Mouse (Mus musculus) neural tube, embryonic 11.5 days (tissue): ENCODE results near the gene Gm5737. TPM values are rescaled to one million over a fixed set of nuclear protein-coding genes. Genes with fewer than 3 reads are reported as not detected.

ENCODE experiments used
- ATAC-seq: fragments of 200-750 bp; cut with Nextera tagmentation; 2 replicates; pipeline ENCODE4 v1.8.0; 2017; ENCODE audit warnings: moderate number of reproducible peaks, mild to moderate bottlenecking, moderate TSS enrichment, moderate library complexity; ENCODE audit not compliant: insufficient read depth, low FRiP score, low TSS enrichment
- DNase-seq: peaks from one replicate; pipeline ENCODE4 v3.0.0-alpha.2; 2015; ENCODE audit warnings: low spot score
- H3K27ac ChIP-seq: fragments of 300-500 bp; sonication (generic); 2 replicates; pipeline ENCODE4 v1.5.1; 2014; ENCODE audit warnings: low read depth, mild to moderate bottlenecking, low read length
- H3K27me3 ChIP-seq: fragments of 300-500 bp; sonication (generic); 2 replicates; pipeline ENCODE4 v1.6.1; 2014; ENCODE audit warnings: mild to moderate bottlenecking, low read length, mixed read lengths; ENCODE audit not compliant: control insufficient read depth, insufficient read depth
- H3K36me3 ChIP-seq: fragments of 300-500 bp; sonication (generic); 2 replicates; pipeline ENCODE4 v1.6.1; 2014; ENCODE audit warnings: mild to moderate bottlenecking, low read length, moderate library complexity, mixed read lengths; ENCODE audit not compliant: control insufficient read depth, insufficient read depth
- H3K4me1 ChIP-seq: fragments of 300-500 bp; sonication (generic); 2 replicates; pipeline ENCODE4 v1.6.1; 2014; ENCODE audit warnings: low read length, mixed read lengths; ENCODE audit not compliant: control insufficient read depth, insufficient read depth
- H3K4me2 ChIP-seq: fragments of 300-500 bp; sonication (generic); 2 replicates; pipeline ENCODE4 v1.6.1; 2014; ENCODE audit warnings: low read depth, mild to moderate bottlenecking, moderate library complexity
- H3K4me3 ChIP-seq: fragments of 300-500 bp; sonication (generic); 2 replicates; pipeline ENCODE4 v1.5.1; 2014; ENCODE audit warnings: low read depth, low read length
- H3K9ac ChIP-seq: fragments of 300-500 bp; sonication (generic); 2 replicates; pipeline ENCODE4 v1.6.1; 2014; ENCODE audit warnings: mild to moderate bottlenecking, low read length
- H3K9me3 ChIP-seq: fragments of 300-500 bp; sonication (generic); 2 replicates; pipeline ENCODE4 v1.6.1; 2016; ENCODE audit warnings: low read length; ENCODE audit not compliant: control insufficient read depth
- WGBS: fragments of 180-500 bp; shearing (Covaris S2); extraction: QIAGEN DNeasy Blood & Tissue Kit; methylation state at CpG from one replicate; pipeline ENCODE4 v1.1.7; 2014; 5-methylcytosine and 5-hydroxymethylcytosine counted together
- polyA plus RNA-seq: library from polyadenylated mRNA; unstranded; fragments of >200 nt; fragmentation: Nextera tagmentation; extraction: Ambion mirVana; gene quantifications from 2 replicates; pipeline ENCODE4 v1.2.1, GENCODE M21; 2014

The Gm5737 gene
- polyA plus RNA-seq, 1 experiment from 2014 or later, result not detected

- H3K4me1 ChIP-seq, result no peaks in the 10 kb centered on the region
- H3K36me3 ChIP-seq, result no peaks in the 10 kb centered on the region
- H3K27me3 ChIP-seq, result no peaks in the 10 kb centered on the region
- 83% methylated on average over 6 of the region's 6 CpGs for WGBS
- no peak overlapping the region for H3K4me2 ChIP-seq
- no peak overlapping the region for H3K4me3 ChIP-seq
- no peak overlapping the region for H3K9ac ChIP-seq
- no peak for DNase-seq
- H3K9me3 ChIP-seq, result no peaks in the 10 kb centered on the region
- H3K27ac ChIP-seq, result no peak overlapping the region
- ATAC-seq, result no peak
These were observed 66.1 kb downstream of the Gm5737 start for GRCm38 (mm10) chr7:120878271-120878670.

GRCm38 (mm10) chr7:120879972-120880371, 67.8 kb downstream of the Gm5737 start:
- WGBS, result 92% methylated on average over 3 of the region's 3 CpGs
- Histone ChIP-seq H3K27ac (no peak overlapping the region), H3K4me1 (no peaks in the 10 kb centered on the region), H3K4me3 (no peak overlapping the region), H3K36me3 (peaks cover 4% of the 10 kb centered on the region; the same call in 1 of the 2 replicates), H3K9me3 (no peaks in the 10 kb centered on the region), H3K4me2 (no peak overlapping the region), H3K27me3 (no peaks in the 10 kb centered on the region), H3K9ac (no peak overlapping the region)
- ATAC-seq (no peak), DNase-seq (no peak)

GRCm38 (mm10) chr7:120880770-120881169, 68.6 kb downstream of the Gm5737 start:
- H3K4me3 ChIP-seq, result no peak overlapping the region
- H3K9me3 ChIP-seq, result no peaks in the 10 kb centered on the region
- no peaks in the 10 kb centered on the region for H3K4me1 ChIP-seq
- 95% methylated on average over 4 of the region's 4 CpGs for WGBS
- H3K27ac ChIP-seq, result no peak overlapping the region
- DNase-seq (no peak), ATAC-seq (no peak)
- H3K36me3 ChIP-seq, result peaks cover 4% of the 10 kb centered on the region; the same call in 1 of the 2 replicates
- no peaks in the 10 kb centered on the region for H3K27me3 ChIP-seq
- H3K9ac ChIP-seq, result no peak overlapping the region
- no peak overlapping the region for H3K4me2 ChIP-seq

Other genes starting within 250 kb of the Gm5737 start
- 197 and 216 TPM in 2 replicates for gene Uqcrc2, start 177.2 kb upstream of the Gm5737 start, polyA plus RNA-seq
- gene Pdzd9, start 142.0 kb upstream of the Gm5737 start, polyA plus RNA-seq, result 0.44 TPM in 1 of 2 replicates, not detected in the other
- 12.2 and 13.3 TPM in 2 replicates for gene Mosmo, start 134.7 kb upstream of the Gm5737 start, polyA plus RNA-seq
- 0.23 and 0.64 TPM in 2 replicates for gene Vwa3a, start 73.0 kb upstream of the Gm5737 start, polyA plus RNA-seq
- 9.2 and 10.3 TPM in 2 replicates for gene Eef2k, start 30.5 kb downstream of the Gm5737 start, polyA plus RNA-seq
- gene Polr3e, start 105.4 kb downstream of the Gm5737 start, polyA plus RNA-seq, result 19.2 and 19.7 TPM in 2 replicates
- gene Cdr2, start 169.9 kb downstream of the Gm5737 start, polyA plus RNA-seq, result 17.4 and 17.9 TPM in 2 replicates
- 0.15 TPM in 1 of 2 replicates, not detected in the other for gene Mfsd13b, start 170.1 kb downstream of the Gm5737 start, polyA plus RNA-seq
- gene Mettl9, start 222.1 kb downstream of the Gm5737 start, polyA plus RNA-seq, result 233 and 246 TPM in 2 replicates